Mouse (Mus musculus) liver, adult 2 months (tissue): ENCODE measurements at regions not wholly inside any gene's neighbourhood (a gene's known extent, or its start where the extent isn't known, plus 50 kb on each side); places are given as distances from the start of the nearest gene placed in this dataset.

Experiments used
- DNase-seq: peaks from one replicate; pipeline ENCODE4 v3.0.0-alpha.2; 2011; ENCODE audit warnings: low read depth, low spot score; ENCODE audit errors: extremely low read depth
- H3K27ac ChIP-seq: fragments of 200-500 bp; replicated peaks from 2 replicates; pipeline ENCODE4 v1.5.1; 2012; ENCODE audit warnings: low read depth, mild to moderate bottlenecking, control low read depth, inconsistent platforms, low read length; ENCODE audit not compliant: insufficient read depth
- H3K27me3 ChIP-seq: fragments of 200-500 bp; 2 replicates; pipeline ENCODE4 v1.6.1; 2012; ENCODE audit warnings: mild to moderate bottlenecking, moderate library complexity, low read length, inconsistent platforms; ENCODE audit not compliant: control insufficient read depth, insufficient read depth
- H3K36me3 ChIP-seq: fragments of 200-500 bp; 2 replicates; pipeline ENCODE4 v1.6.1; 2012; ENCODE audit warnings: low read length, inconsistent platforms; ENCODE audit not compliant: control insufficient read depth, insufficient read depth
- H3K4me1 ChIP-seq: fragments of 200-500 bp; 2 replicates; pipeline ENCODE4 v1.6.1; 2011; ENCODE audit warnings: low read length; ENCODE audit not compliant: control insufficient read depth, insufficient read depth
- H3K4me3 ChIP-seq: fragments of 200-500 bp; 2 replicates; pipeline ENCODE4 v1.5.1; 2011; ENCODE audit warnings: low read depth, mild to moderate bottlenecking, control low read depth, low read length, moderate library complexity; ENCODE audit not compliant: insufficient read depth
- H3K79me2 ChIP-seq: fragments of 200-500 bp; 2 replicates; pipeline ENCODE4 v1.6.1; 2012; ENCODE audit warnings: inconsistent platforms, mild to moderate bottlenecking, low read length, moderate library complexity; ENCODE audit not compliant: control insufficient read depth, insufficient read depth
- H3K9ac ChIP-seq: fragments of 200-500 bp; 2 replicates; pipeline ENCODE4 v1.6.1; 2012; ENCODE audit warnings: low read depth, mild to moderate bottlenecking, control low read depth, inconsistent platforms, low read length
- CTCF ChIP-seq: fragments of 200-500 bp; IDR thresholded peaks from 2 replicates; pipeline ENCODE4 v1.5.1; 2011; ENCODE audit warnings: low read depth, low read length, control low read depth
- POLR2A ChIP-seq: fragments of 200-500 bp; IDR thresholded peaks from 2 replicates; pipeline ENCODE4 v1.6.1; 2011; ENCODE audit warnings: low read length, control low read depth; ENCODE audit not compliant: insufficient read depth; ENCODE audit errors: extremely low read depth
- WGBS: fragments of 180-500 bp; shearing (Covaris S2); methylation state at CpG from one replicate; pipeline ENCODE4 v1.1.7; 2018; 5-methylcytosine and 5-hydroxymethylcytosine counted together

- no peak overlapping the region for H3K4me3 ChIP-seq
- no peaks in the 10 kb centered on the region for H3K27me3 ChIP-seq
- 47% methylated on average over 1 of the region's 1 CpGs for WGBS
- TF ChIP-seq CTCF (no peak), POLR2A (no peak)
- no peaks in the 10 kb centered on the region for H3K4me1 ChIP-seq
- no peaks in the 10 kb centered on the region for H3K36me3 ChIP-seq
- H3K27ac ChIP-seq = no peak overlapping the region
- no peak overlapping the region for H3K9ac ChIP-seq
- no peak for DNase-seq
- H3K79me2 ChIP-seq = no peaks in the 10 kb centered on the region
Measured at GRCm38 (mm10) chr3:105152158-105152541, 85.5 kb downstream of the 4930564D02Rik start.

GRCm38 (mm10) chr3:105158376-105158775 lies 91.7 kb downstream of the 4930564D02Rik start:
- no peak for TF ChIP-seq POLR2A
- TF ChIP-seq CTCF = no peak
- Histone ChIP-seq H3K4me3 (no peak overlapping the region), H3K9ac (no peak overlapping the region), H3K4me1 (no peaks in the 10 kb centered on the region), H3K79me2 (no peaks in the 10 kb centered on the region), H3K27ac (no peak overlapping the region), H3K36me3 (no peaks in the 10 kb centered on the region), H3K27me3 (no peaks in the 10 kb centered on the region)
- no peak for DNase-seq
- 70% methylated on average over 2 of the region's 2 CpGs for WGBS

- Histone ChIP-seq H3K4me3 (no peak overlapping the region), H3K27me3 (no peaks in the 10 kb centered on the region), H3K79me2 (no peaks in the 10 kb centered on the region), H3K36me3 (no peaks in the 10 kb centered on the region), H3K4me1 (no peaks in the 10 kb centered on the region), H3K9ac (no peak overlapping the region), H3K27ac (no peak overlapping the region)
- 46% methylated on average over 2 of the region's 2 CpGs for WGBS
- peak; percentile 50; the same call in 1 of the 2 replicates for TF ChIP-seq CTCF
- TF ChIP-seq POLR2A = no peak
- peak; percentile 1 for DNase-seq
Measured at GRCm38 (mm10) chr3:105165355-105165754, 98.7 kb downstream of the 4930564D02Rik start.

- DNase-seq = no peak
- H3K27ac ChIP-seq = no peak overlapping the region
Measured at GRCm38 (mm10) chr3:105169117-105169516, 102.5 kb downstream of the 4930564D02Rik start.

GRCm38 (mm10) chr3:105171527-105171926 lies 104.9 kb downstream of the 4930564D02Rik start:
- TF ChIP-seq CTCF (no peak), POLR2A (no peak)
- H3K79me2 ChIP-seq = no peaks in the 10 kb centered on the region

More at GRCm38 (mm10) chr3:105169117-105169516, 102.5 kb downstream of the 4930564D02Rik start:
- Histone ChIP-seq H3K4me1 (no peaks in the 10 kb centered on the region), H3K27me3 (no peaks in the 10 kb centered on the region), H3K4me3 (no peak overlapping the region), H3K36me3 (no peaks in the 10 kb centered on the region), H3K9ac (no peak overlapping the region), H3K79me2 (no peaks in the 10 kb centered on the region)
- TF ChIP-seq CTCF = no peak
- no peak for TF ChIP-seq POLR2A
- WGBS = 75% methylated on average over 4 of the region's 4 CpGs

GRCm38 (mm10) chr3:105172054-105172453 lies 105.4 kb downstream of the 4930564D02Rik start:
- TF ChIP-seq CTCF = no peak
- no peak for TF ChIP-seq POLR2A
- Histone ChIP-seq H3K79me2 (no peaks in the 10 kb centered on the region), H3K27me3 (no peaks in the 10 kb centered on the region), H3K36me3 (no peaks in the 10 kb centered on the region), H3K27ac (no peak overlapping the region), H3K9ac (no peak overlapping the region), H3K4me1 (no peaks in the 10 kb centered on the region), H3K4me3 (no peak overlapping the region)
- 78% methylated on average over 1 of the region's 1 CpGs for WGBS
- DNase-seq = no peak

More at GRCm38 (mm10) chr3:105171527-105171926, 104.9 kb downstream of the 4930564D02Rik start:
- no peaks in the 10 kb centered on the region for H3K4me1 ChIP-seq
- no peak overlapping the region for H3K27ac ChIP-seq
- no peak for DNase-seq
- H3K27me3 ChIP-seq = no peaks in the 10 kb centered on the region
- H3K9ac ChIP-seq = no peak overlapping the region
- 81% methylated on average over 5 of the region's 5 CpGs for WGBS
- no peak overlapping the region for H3K4me3 ChIP-seq
- no peaks in the 10 kb centered on the region for H3K36me3 ChIP-seq
